Mouse (Mus musculus): ENCODE results near the gene Igf2bp2.

- TF ChIP-seq CTCF (conservative IDR thresholded peaks at IDR 0.05; ENCODE audit: low read length) (no peak), NANOG (IDR thresholded peaks at IDR 0.05; ENCODE audit: borderline replicate concordance, low read length) (no peak)
These were observed 154.0 kb downstream of the Igf2bp2 start, which contains the start of gene Senp2 for GRCm38 (mm10) chr16:22009099-22009584.
